Mouse (Mus musculus): ENCODE results near the gene Per3. TPM values are rescaled to one million over a fixed set of nuclear protein-coding genes. Genes with fewer than 3 reads are reported as not detected.
A peak's percentile ranks its signal among the peaks of the same experiment; 100 is the strongest.

The Per3 gene
- 0.94 and 1.6 TPM in 2 replicates for total RNA-seq (2015)
- 1.2 and 1.5 TPM in 2 replicates for total RNA-seq (2017)

GRCm38 (mm10) chr4:151044037-151044943 lies at the start of gene Per3:
TSS of gene Per3 (minus strand) at chr4:151044665.
- ATAC-seq (ENCODE audit: poor library complexity, severe bottlenecking) = peak; percentile 94

GRCm38 (mm10) chr4:151089270-151089669 lies 44.8 kb upstream of the Per3 start, which contains the start of gene Gm13090:
TSS of gene Gm13090 (plus strand) at chr4:151089570.
- ATAC-seq (ENCODE audit: poor library complexity, severe bottlenecking) = no peak

GRCm38 (mm10) chr4:151088819-151089218 lies 44.4 kb upstream of the Per3 start:
- ATAC-seq (ENCODE audit: poor library complexity, severe bottlenecking) = no peak

GRCm38 (mm10) chr4:151087358-151087757 lies 42.9 kb upstream of the Per3 start:
- no peak for ATAC-seq (ENCODE audit: poor library complexity, severe bottlenecking)

GRCm38 (mm10) chr4:151083027-151083426 lies 38.6 kb upstream of the Per3 start:
- no peak for ATAC-seq (ENCODE audit: poor library complexity, severe bottlenecking)

- ATAC-seq (ENCODE audit: poor library complexity, severe bottlenecking) = no peak
Measured at GRCm38 (mm10) chr4:151081977-151082376, 37.5 kb upstream of the Per3 start.

- ATAC-seq (ENCODE audit: poor library complexity, severe bottlenecking) = no peak
Measured at GRCm38 (mm10) chr4:151081355-151081754, 36.9 kb upstream of the Per3 start.

- no peak for ATAC-seq (ENCODE audit: poor library complexity, severe bottlenecking)
Measured at GRCm38 (mm10) chr4:151074817-151075216, 30.4 kb upstream of the Per3 start.

- ATAC-seq (ENCODE audit: poor library complexity, severe bottlenecking) = peak; percentile 86
Measured at GRCm38 (mm10) chr4:151073108-151073744, 28.8 kb upstream of the Per3 start.

- ATAC-seq (ENCODE audit: poor library complexity, severe bottlenecking) = peak; percentile 44
Measured at GRCm38 (mm10) chr4:151070962-151071361, 26.5 kb upstream of the Per3 start.

GRCm38 (mm10) chr4:151068751-151069150 lies 24.3 kb upstream of the Per3 start:
- peak; percentile 61 for ATAC-seq (ENCODE audit: poor library complexity, severe bottlenecking)

GRCm38 (mm10) chr4:151059566-151059965 lies 15.1 kb upstream of the Per3 start:
- ATAC-seq (ENCODE audit: poor library complexity, severe bottlenecking) = no peak

GRCm38 (mm10) chr4:151058634-151059033 lies 14.2 kb upstream of the Per3 start:
- ATAC-seq (ENCODE audit: poor library complexity, severe bottlenecking) = no peak

- peak; percentile 96 for ATAC-seq (ENCODE audit: poor library complexity, severe bottlenecking)
Measured at GRCm38 (mm10) chr4:151057347-151058321, 13.2 kb upstream of the Per3 start, which contains the start of gene Vamp3. TSS of gene Vamp3 (minus strand) at chr4:151057963.

- ATAC-seq (ENCODE audit: poor library complexity, severe bottlenecking) = peak; percentile 63; the same call in 1 of the 2 replicates
Measured at GRCm38 (mm10) chr4:151051162-151051561, 6.7 kb upstream of the Per3 start.

- ATAC-seq (ENCODE audit: poor library complexity, severe bottlenecking) = no peak
Measured at GRCm38 (mm10) chr4:151046524-151046923, 2.1 kb upstream of the Per3 start.

GRCm38 (mm10) chr4:151044944-151045570 lies 592 bp upstream of the Per3 start:
- ATAC-seq (ENCODE audit: poor library complexity, severe bottlenecking) = no peak

GRCm38 (mm10) chr4:151043281-151043680 lies 1.2 kb downstream of the Per3 start:
- ATAC-seq (ENCODE audit: poor library complexity, severe bottlenecking) = no peak

- no peak for ATAC-seq (ENCODE audit: poor library complexity, severe bottlenecking)
Measured at GRCm38 (mm10) chr4:151041506-151041905, 3.0 kb downstream of the Per3 start.

- no peak for ATAC-seq (ENCODE audit: poor library complexity, severe bottlenecking)
Measured at GRCm38 (mm10) chr4:151037800-151038199, 6.7 kb downstream of the Per3 start.

Data from megakaryocyte, adult 5-6 weeks (primary cell).